Mouse (Mus musculus): ENCODE measurements at regions not wholly inside any gene's neighbourhood (a gene's known extent, or its start where the extent isn't known, plus 50 kb on each side); places are given as distances from the start of the nearest gene placed in this dataset.

DNA sequence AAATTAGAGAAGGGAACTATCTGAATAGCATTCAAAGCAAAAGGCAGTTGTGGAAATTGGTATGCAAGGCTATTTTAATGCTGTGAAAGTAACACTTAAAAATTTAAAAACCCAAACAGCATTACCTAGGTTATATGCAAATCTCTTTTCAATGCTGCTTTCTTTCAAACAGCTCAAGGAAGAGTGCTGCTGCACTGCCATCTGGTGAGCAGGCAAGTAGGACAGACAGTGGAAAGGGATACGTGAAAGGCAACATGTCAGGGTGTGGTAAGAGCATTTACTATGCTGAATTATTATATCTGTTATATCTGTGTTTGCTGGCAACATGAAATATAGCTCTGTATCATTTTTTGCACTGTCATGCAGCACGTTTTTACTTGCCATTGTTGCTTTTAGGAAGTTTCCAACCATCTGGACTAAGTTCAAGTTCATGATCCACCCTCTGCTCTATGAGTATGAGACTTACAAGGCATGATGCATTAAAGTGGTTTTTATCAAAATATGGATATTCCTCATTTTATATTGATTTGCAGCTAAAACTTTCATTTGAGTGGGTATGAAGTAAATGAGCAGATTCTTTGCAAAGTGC is 1223.0 kb downstream of the Dnajb9 start:
- DNase-seq (ENCODE audit: low spot score) = peak; percentile 26

DNA sequence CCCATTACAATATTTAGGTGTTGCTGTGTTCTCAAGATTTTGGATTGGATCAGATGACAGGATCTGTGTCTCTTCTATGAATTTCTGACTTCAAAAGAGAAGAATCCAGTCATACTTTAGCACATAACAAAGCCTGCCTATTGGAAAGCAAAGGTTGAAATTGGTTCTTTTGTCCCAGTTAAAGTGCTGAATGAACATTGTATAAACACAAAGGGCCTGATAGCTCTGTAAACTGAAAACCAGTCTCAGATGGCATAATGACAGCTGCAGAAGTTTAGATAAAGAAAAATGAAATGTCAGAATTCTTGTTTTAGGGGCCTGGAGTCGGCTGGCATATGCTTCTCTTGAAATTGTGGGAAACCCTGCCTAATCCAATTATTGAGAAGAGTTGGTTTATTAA is 1223.6 kb downstream of the Dnajb9 start:
- peak; percentile 21 for DNase-seq (ENCODE audit: low spot score)

DNA sequence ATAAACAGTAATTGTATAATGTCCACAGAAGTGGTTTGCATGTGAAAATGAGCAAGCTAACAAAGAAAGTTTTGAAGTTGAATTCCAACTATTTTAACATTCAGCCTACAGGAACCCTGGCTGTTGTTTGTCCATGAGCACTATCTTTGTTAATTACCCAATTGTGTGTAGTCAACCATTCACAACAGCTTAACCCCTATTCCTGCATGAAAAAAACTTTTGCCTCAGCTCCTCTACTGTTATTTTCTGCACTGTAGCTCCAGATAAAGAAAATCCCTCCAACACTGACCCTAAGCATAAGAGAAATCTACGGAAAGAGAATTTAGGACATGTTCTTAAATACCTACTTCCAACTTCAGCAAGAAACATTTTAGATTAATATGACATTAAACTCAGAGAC is 1224.0 kb downstream of the Dnajb9 start:
- DNase-seq (ENCODE audit: low spot score) = peak; percentile 13

DNA sequence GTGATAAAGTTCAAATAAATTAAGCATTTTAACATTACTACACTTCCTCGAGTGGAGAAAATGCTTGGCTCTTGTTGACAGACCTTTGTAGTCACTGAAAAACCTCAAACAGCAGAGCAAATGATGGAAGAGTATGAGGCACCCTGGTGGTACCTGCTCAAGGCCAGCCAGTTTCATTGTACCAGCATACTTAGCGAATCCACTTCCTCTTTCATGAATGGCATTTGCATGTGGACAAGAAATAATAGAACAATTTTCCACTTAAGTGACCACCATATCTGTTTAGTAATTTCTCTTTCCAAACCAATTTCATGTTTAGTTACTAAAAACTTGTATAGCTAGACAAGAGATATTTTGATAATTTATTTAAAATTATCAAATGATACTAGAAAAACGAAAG is 1231.3 kb downstream of the Dnajb9 start:
- no peak for DNase-seq (ENCODE audit: low spot score)

DNA sequence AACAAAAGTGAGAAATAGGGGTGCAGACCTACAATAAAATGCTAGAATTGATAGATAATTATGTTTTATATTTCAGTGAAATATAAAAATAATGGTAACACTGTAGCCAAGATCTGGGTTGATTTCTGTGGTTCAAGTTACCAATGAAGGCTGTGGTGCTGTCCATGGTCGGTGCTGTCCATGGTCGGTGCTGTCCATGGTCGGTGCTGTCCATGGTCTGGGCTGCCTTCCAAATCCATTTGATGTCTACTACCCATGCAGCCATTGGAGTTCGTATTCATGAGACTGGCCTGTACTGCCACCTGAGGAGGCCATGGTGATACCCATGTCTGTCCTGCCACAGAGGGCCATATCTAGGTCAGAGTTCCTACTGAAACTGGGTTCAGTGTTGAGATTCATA is 1237.4 kb downstream of the Dnajb9 start:
- DNase-seq (ENCODE audit: low spot score) = peak; percentile 33

DNA sequence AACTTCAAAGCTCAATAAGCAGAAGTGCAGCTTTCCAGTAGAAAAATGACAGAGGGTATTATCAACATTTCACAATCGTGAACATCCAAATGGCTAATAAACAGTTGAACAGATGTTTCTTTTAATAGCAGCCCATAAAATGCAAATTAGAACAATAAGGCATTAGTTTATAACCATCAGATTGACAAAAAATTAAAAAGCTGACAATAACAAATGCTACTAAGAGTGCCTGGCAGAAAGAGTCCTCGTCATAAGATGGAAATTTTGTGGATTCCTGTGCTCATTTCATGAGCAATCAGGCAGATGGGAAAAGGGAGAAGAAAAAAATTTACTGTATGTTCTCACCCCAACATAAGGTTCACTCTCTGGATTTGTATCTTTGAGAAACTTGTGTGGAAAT is 1248.6 kb downstream of the Dnajb9 start:
- no peak for DNase-seq (ENCODE audit: low spot score)

DNA sequence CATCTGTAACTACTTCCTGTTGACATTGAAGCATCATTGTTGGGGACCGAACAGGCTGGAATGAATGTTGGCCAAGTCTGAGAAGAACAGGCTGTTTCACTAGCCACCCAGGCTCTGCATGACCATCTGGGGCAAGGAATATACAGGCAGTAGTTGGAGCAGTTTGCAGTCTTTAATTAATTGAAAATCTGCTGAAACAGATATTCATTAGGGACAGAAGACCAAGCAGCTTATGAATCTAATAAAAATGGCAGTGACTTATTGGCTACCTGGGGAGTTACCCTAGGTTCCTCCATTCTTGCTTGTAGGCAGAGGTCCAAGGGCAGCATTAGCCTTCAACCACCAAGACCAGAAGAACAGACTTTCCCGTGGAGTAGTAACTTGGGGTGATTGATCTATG is 1262.2 kb downstream of the Dnajb9 start:
- no peak for DNase-seq (ENCODE audit: low spot score)

DNA sequence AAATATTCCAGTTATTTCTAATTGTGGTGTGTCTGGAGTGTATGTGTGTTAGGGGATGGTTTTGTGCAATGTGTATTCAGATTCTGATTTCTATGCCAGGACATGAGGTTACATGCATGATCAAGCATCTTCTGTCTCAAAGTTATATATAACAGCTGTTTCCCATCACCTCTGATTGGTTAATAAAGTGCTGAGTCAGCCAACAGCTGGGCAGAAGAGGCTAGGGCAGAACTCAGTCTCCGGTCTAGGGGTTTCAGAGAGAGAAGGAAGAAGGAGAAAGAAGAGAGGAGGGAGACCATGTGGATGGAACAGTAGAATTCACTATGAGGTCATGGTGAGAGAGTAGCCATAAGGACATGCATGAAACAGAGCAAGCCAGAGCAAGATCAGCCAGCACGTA is 1295.8 kb downstream of the Dnajb9 start:
- DNase-seq (ENCODE audit: low spot score) = no peak

Measured in retina, embryonic 14.5 days (tissue).